Mouse (Mus musculus): ENCODE measurements around the gene Zfp143. TPM values are rescaled to one million over a fixed set of nuclear protein-coding genes. Genes with fewer than 3 reads are reported as not detected.

Gene Zfp143
- total and polyA plus RNA-seq, 2 experiments from 2014 or later: 4.9 to 8.6 TPM

DNA sequence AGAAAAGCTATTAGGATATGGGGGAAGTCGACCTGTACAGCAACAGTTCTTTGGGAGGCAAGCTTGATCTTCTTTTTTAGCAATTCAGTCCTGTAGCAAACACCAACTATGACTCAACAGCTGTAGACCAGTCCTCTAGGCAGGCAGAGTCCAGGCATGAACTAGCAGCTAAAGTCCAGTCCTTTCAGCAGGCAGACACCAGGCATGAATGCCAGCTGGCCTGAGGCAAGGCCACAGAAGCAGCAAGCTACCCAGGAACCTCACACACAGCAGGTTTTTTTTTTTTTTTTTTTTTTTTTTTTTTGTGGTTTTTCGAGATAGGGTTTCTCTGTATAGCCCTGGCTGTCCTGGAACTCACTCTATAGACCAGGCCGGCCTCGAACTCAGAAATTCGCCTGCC, 73.0 kb downstream of the Zfp143 start:
- DNase-seq (ENCODE audit: low spot score) (no peak), ATAC-seq (ENCODE audit: low FRiP score) (no peak)
- Histone ChIP-seq H3K27me3 (ENCODE audit: insufficient read depth, low read length) (no peaks in the 10 kb centered on the region), H3K4me2 (ENCODE audit: low read depth, low read length, poor library complexity, severe bottlenecking) (no peak overlapping the region), H3K4me3 (ENCODE audit: low read depth, low read length) (no peak overlapping the region), H3K36me3 (ENCODE audit: insufficient read depth, low read length) (no peaks in the 10 kb centered on the region), H3K4me1 (ENCODE audit: insufficient read depth, low read length) (no peaks in the 10 kb centered on the region), H3K9me3 (ENCODE audit: low read length) (no peaks in the 10 kb centered on the region), H3K27ac (ENCODE audit: low read depth, low read length) (no peak overlapping the region), H3K9ac (replicated peaks; ENCODE audit: low read length, poor library complexity, severe bottlenecking) (no peak overlapping the region)
- 95% methylated on average over 5 of the region's 5 CpGs for WGBS
- TF ChIP-seq CTCF (IDR thresholded peaks at IDR 0.05): no peak

- H3K4me1 ChIP-seq (ENCODE audit: insufficient read depth, low read length): no peaks in the 10 kb centered on the region
- no peaks in the 10 kb centered on the region for H3K9me3 ChIP-seq (ENCODE audit: low read length)
- no peaks in the 10 kb centered on the region for H3K27me3 ChIP-seq (ENCODE audit: insufficient read depth, low read length)
- no peaks in the 10 kb centered on the region for H3K36me3 ChIP-seq (ENCODE audit: insufficient read depth, low read length)
- no peak overlapping the region for H3K9ac ChIP-seq (replicated peaks; ENCODE audit: low read length, poor library complexity, severe bottlenecking)
- no peak for DNase-seq (ENCODE audit: low spot score)
- peak; percentile 14; the same call in 1 of the 2 replicates for TF ChIP-seq CTCF (IDR thresholded peaks at IDR 0.05)
- no peak overlapping the region for H3K4me2 ChIP-seq (ENCODE audit: low read depth, low read length, poor library complexity, severe bottlenecking)
- ATAC-seq (ENCODE audit: low FRiP score): no peak
- no peak overlapping the region for H3K4me3 ChIP-seq (ENCODE audit: low read depth, low read length)
- 84% methylated on average over 2 of the region's 2 CpGs for WGBS
- H3K27ac ChIP-seq (ENCODE audit: low read depth, low read length): no peak overlapping the region
These were observed 77.5 kb downstream of the Zfp143 start for GRCm38 (mm10) chr7:110138538-110138937.

GRCm38 (mm10) chr7:110143863-110144262, 82.8 kb downstream of the Zfp143 start:
- Histone ChIP-seq H3K4me1 (ENCODE audit: insufficient read depth, low read length) (no peaks in the 10 kb centered on the region), H3K4me2 (ENCODE audit: low read depth, low read length, poor library complexity, severe bottlenecking) (no peak overlapping the region), H3K4me3 (ENCODE audit: low read depth, low read length) (no peak overlapping the region), H3K9ac (replicated peaks; ENCODE audit: low read length, poor library complexity, severe bottlenecking) (no peak overlapping the region), H3K27me3 (ENCODE audit: insufficient read depth, low read length) (no peaks in the 10 kb centered on the region), H3K9me3 (ENCODE audit: low read length) (no peaks in the 10 kb centered on the region), H3K36me3 (ENCODE audit: insufficient read depth, low read length) (no peaks in the 10 kb centered on the region), H3K27ac (ENCODE audit: low read depth, low read length) (no peak overlapping the region)
- DNase-seq (ENCODE audit: low spot score) (no peak), ATAC-seq (ENCODE audit: low FRiP score) (no peak)
- no peak for TF ChIP-seq CTCF (IDR thresholded peaks at IDR 0.05)
- 100% methylated on average over 1 of the region's 1 CpGs for WGBS

Other genes starting within 250 kb of the Zfp143 start
- 3.0 and 4.3 TPM in 2 replicates for gene Scube2, start 195.5 kb upstream of the Zfp143 start, total RNA-seq (2014; rRNA removed)
- gene Scube2, start 195.5 kb upstream of the Zfp143 start, polyA plus RNA-seq (2015; fragmentation: Nextera tagmentation; extraction: Ambion mirVana): 1.3 and 2.2 TPM in 2 replicates
- gene Dennd5a, start 100.7 kb upstream of the Zfp143 start, total RNA-seq (2014; rRNA removed): 168 and 185 TPM in 2 replicates
- 25.2 and 28.7 TPM in 2 replicates for gene Dennd5a, start 100.7 kb upstream of the Zfp143 start, polyA plus RNA-seq (2015; fragmentation: Nextera tagmentation; extraction: Ambion mirVana)
- gene Tmem41b, start 74.3 kb upstream of the Zfp143 start, total RNA-seq (2014; rRNA removed): 65.0 and 66.0 TPM in 2 replicates
- gene Tmem41b, start 74.3 kb upstream of the Zfp143 start, polyA plus RNA-seq (2015; fragmentation: Nextera tagmentation; extraction: Ambion mirVana): 55.2 and 55.4 TPM in 2 replicates
- 88.2 and 103 TPM in 2 replicates for gene Ipo7, start 42.9 kb upstream of the Zfp143 start, total RNA-seq (2014; rRNA removed)
- 26.9 and 27.5 TPM in 2 replicates for gene Ipo7, start 42.9 kb upstream of the Zfp143 start, polyA plus RNA-seq (2015; fragmentation: Nextera tagmentation; extraction: Ambion mirVana)
- 4.1 and 5.1 TPM in 2 replicates for gene Wee1, start 60.8 kb downstream of the Zfp143 start, total RNA-seq (2014; rRNA removed)
- 3.6 and 3.7 TPM in 2 replicates for gene Wee1, start 60.8 kb downstream of the Zfp143 start, polyA plus RNA-seq (2015; fragmentation: Nextera tagmentation; extraction: Ambion mirVana)
- gene Swap70, start 160.5 kb downstream of the Zfp143 start, total RNA-seq (2014; rRNA removed): 7.3 and 11.4 TPM in 2 replicates
- gene Swap70, start 160.5 kb downstream of the Zfp143 start, polyA plus RNA-seq (2015; fragmentation: Nextera tagmentation; extraction: Ambion mirVana): 6.3 and 7.0 TPM in 2 replicates

Data from midbrain, postnatal 0 days (tissue).